ENCODE assay signal across 7 mouse cellular contexts in the genomic region with DNA sequence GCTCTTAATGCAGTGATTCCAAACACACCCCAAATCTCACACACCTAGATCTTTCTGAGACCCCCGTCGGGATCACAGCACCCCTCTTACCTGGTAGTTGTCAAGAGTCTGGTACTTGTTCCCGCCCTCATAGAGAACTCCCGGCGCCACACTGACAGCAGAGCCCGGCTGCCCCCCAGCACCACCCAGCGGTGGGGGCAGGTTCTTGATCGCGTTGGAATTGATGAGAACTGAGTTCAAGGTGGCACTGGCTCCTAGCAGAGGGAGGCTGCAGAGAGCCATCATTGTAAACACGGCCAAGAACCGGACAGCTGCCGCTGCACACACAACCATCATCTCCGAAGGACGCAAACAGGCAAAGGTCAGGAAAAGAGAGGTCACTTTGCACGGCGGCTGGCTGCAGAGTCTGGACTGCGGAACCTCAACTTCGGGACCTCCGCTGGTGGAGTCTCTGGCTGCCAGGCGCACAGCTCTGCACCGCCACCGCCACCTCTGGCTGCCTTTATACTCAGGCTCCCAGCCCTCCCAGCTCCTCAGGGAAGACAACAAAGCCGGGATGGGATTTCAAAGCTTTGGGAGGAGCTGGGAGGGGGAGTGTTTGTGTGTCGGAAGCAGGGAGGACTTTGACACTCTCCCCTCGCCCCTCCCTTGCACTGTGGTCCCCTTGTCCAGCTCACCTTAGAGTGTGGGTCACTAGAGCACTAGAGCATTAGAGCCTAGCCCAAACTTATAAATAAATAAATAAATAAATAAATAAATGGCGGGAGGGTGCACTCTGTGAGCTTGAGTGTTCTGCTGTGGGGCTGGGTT. TPM values are rescaled to one million over a fixed set of nuclear protein-coding genes. Genes with fewer than 3 reads are reported as not detected.
A peak's percentile ranks its signal among the peaks of the same experiment; 100 is the strongest.
DNase-seq lines count a peak whose midpoint lies in the region; ATAC-seq lines count a peak whose summit lies in the region.

A gene (minus strand): TSS at position 622 of the 810 bp plus-strand sequence.

- peak within 1 kb of the TSS; percentile 31; the same call in 1 of the 2 replicates for H3K9ac ChIP-seq in forebrain, embryonic 15.5 days (replicated peaks)
- peak within 1 kb of the TSS; percentile 54; the same call in 1 of the 2 replicates for H3K9ac ChIP-seq in kidney, embryonic 14.5 days (ENCODE audit: low read depth, low read length)

- H3K4me2 ChIP-seq in forebrain, embryonic 15.5 days (replicated peaks) = peak within 1 kb of the TSS; percentile 65
- H3K4me2 ChIP-seq in kidney, embryonic 14.5 days (replicated peaks; ENCODE audit: low read depth, low read length) = peak within 1 kb of the TSS; percentile 68

- no peaks in the 10 kb centered on the region for H3K36me3 ChIP-seq in forebrain, embryonic 15.5 days
- H3K36me3 ChIP-seq in kidney, embryonic 14.5 days (ENCODE audit: control insufficient read depth, insufficient read depth, low read length) = no peaks in the 10 kb centered on the region

- peak; percentile 81 for ATAC-seq in forebrain, embryonic 15.5 days (replicated peaks)
- ATAC-seq in kidney, embryonic 14.5 days (ENCODE audit: low FRiP score, low TSS enrichment) = peak; percentile 90

- peaks cover 73% of the 10 kb centered on the region for H3K27me3 ChIP-seq in forebrain, embryonic 15.5 days
- H3K27me3 ChIP-seq in kidney, embryonic 14.5 days (ENCODE audit: control insufficient read depth, insufficient read depth, low read length) = peaks cover 15% of the 10 kb centered on the region; the same call in 1 of the 2 replicates

- peak; percentile 11 for DNase-seq in urinary bladder, postnatal 25 days (ENCODE audit: low spot score)
- DNase-seq in urinary bladder, postnatal 10 days (ENCODE audit: low spot score) = no peak
- peak; percentile 28 to 48 for DNase-seq in lung, postnatal 4 days
- peak; percentile 46 for DNase-seq in testis, postnatal 10 days (ENCODE audit: low spot score)
- DNase-seq in spleen, adult 18-20 months = no peak

- peak within 1 kb of the TSS; percentile 33 for H3K4me3 ChIP-seq in forebrain, embryonic 15.5 days
- peak within 1 kb of the TSS; percentile 52 for H3K4me3 ChIP-seq in kidney, embryonic 14.5 days (ENCODE audit: low read length)

- H3K9me3 ChIP-seq in forebrain, embryonic 15.5 days = no peaks in the 10 kb centered on the region
- H3K9me3 ChIP-seq in kidney, embryonic 14.5 days (ENCODE audit: control insufficient read depth, low read length) = no peaks in the 10 kb centered on the region

- no peak within 1 kb of the TSS for H3K27ac ChIP-seq in forebrain, embryonic 15.5 days (replicated peaks)
- no peak within 1 kb of the TSS for H3K27ac ChIP-seq in kidney, embryonic 14.5 days (ENCODE audit: low read depth, low read length)

- WGBS in forebrain, embryonic 15.5 days = under 1% methylated on average over 26 of the region's 26 CpGs
- WGBS in kidney, embryonic 14.5 days = under 1% methylated on average over 26 of the region's 26 CpGs

- peaks cover 21% of the 10 kb centered on the region for H3K4me1 ChIP-seq in forebrain, embryonic 15.5 days
- H3K4me1 ChIP-seq in kidney, embryonic 14.5 days (ENCODE audit: control insufficient read depth, insufficient read depth, low read length) = peaks cover 5% of the 10 kb centered on the region; the same call in 1 of the 2 replicates

RNA-seq across cellular contexts. Expression of the gene that starts here (rescaled TPM):
- 0.27 and 0.51 TPM in 2 replicates for polyA plus RNA-seq in forebrain, embryonic 15.5 days (2015; fragmentation: Nextera tagmentation; extraction: Ambion mirVana)
- 31.2 and 37.8 TPM in 2 replicates for polyA plus RNA-seq in kidney, embryonic 14.5 days (2014; fragmentation: Nextera tagmentation; extraction: Ambion mirVana)

Comparison
In these comparisons a context has a peak if more than half of its experiments do, and no peak if none do; other contexts are left out.
1. RNA of the gene that starts here (polyA plus RNA-seq): 31.2 to 37.8 TPM in kidney, embryonic 14.5 days; 0.27 to 0.51 TPM in forebrain, embryonic 15.5 days; every median in the first group is over 10 times any median in the second.
2. DNase-seq: peak in urinary bladder, postnatal 25 days (single experiment), lung, postnatal 4 days (2 of 2) and testis, postnatal 10 days (single experiment); none in urinary bladder, postnatal 10 days (single experiment) and spleen, adult 18-20 months (0 of 2).
3. Peak in ATAC-seq, H3K4me3 ChIP-seq, H3K9ac ChIP-seq and H3K4me2 ChIP-seq in forebrain, embryonic 15.5 days; RNA of the gene not detected or under 1 TPM.